Comparison of ENCODE assay signal across 19 mouse cellular contexts in the genomic region with DNA sequence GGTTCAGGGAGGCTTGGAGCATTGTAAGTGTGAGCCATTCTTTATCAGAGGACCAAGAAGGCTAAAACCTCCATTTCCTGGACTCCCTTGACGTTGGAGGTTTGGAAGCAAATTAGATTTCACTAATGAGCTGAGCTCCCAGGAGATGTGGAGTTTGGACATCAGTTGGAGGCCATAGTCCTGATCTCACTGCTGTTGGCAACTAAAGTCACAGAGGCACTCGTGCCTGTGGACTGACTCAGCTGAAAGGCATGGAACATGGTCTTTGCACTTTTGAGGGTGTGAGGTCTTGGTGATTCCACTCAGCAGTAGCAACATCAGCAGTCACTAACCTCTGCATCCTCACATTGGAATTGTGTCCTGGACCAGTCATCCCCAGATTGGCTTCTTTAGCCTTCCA.
"Had no signal": no experiment of that assay in that cellular context is flagged by ENCODE, and none has a peak within 500 bp of the region (broad histone marks: within the 10 kb centered on the region; RNA-seq: fewer than 3 reads in every experiment).

No protein-coding gene starts in this region.

- DNase-seq: gastrocnemius, postnatal 10 days; gastrocnemius, postnatal 36 days; heart, postnatal 10 days; heart, postnatal 36 days; kidney, adult 18-20 months; kidney, adult 8-10 months; kidney, postnatal 10 days; kidney, postnatal 36 days; layer of hippocampus, adult 9-11 months; layer of hippocampus, postnatal 36 days; left cerebral cortex, postnatal 4 days had no signal

- H3K4me3 ChIP-seq: heart, adult 2 months; hindbrain, embryonic 10.5 days; hindbrain, embryonic 12.5 days; limb, embryonic 13.5 days; limb, embryonic 15.5 days; liver, embryonic 12.5 days had no signal

- H3K27ac ChIP-seq: heart, adult 2 months; hindbrain, embryonic 10.5 days; hindbrain, embryonic 12.5 days; hindbrain, embryonic 14.5 days; limb, embryonic 13.5 days; limb, embryonic 15.5 days; liver, embryonic 12.5 days; liver, embryonic 14.5 days had no signal
